Mouse (Mus musculus) heart, embryonic 13.5 days (tissue): ENCODE measurements at regions not wholly inside any gene's neighbourhood (a gene's known extent, or its start where the extent isn't known, plus 50 kb on each side); places are given as distances from the start of the nearest gene placed in this dataset.

Source experiments
- ATAC-seq: fragments of 200-750 bp; cut with Nextera tagmentation; 2 replicates; pipeline ENCODE4 v1.8.0; 2017; ENCODE audit warnings: moderate TSS enrichment; ENCODE audit not compliant: insufficient number of reproducible peaks, low FRiP score, low TSS enrichment; ENCODE audit errors: extremely low read depth
- H3K27ac ChIP-seq: fragments of 300-500 bp; sonication (generic); replicated peaks from 2 replicates; pipeline ENCODE4 v1.5.1; 2015; ENCODE audit warnings: moderate library complexity, mild to moderate bottlenecking, inconsistent platforms
- H3K27me3 ChIP-seq: fragments of 300-500 bp; sonication (generic); replicated peaks from 2 replicates; pipeline ENCODE4 v1.6.1; 2015; ENCODE audit warnings: mild to moderate bottlenecking, inconsistent platforms
- H3K36me3 ChIP-seq: fragments of 300-500 bp; sonication (generic); 2 replicates; pipeline ENCODE4 v1.6.1; 2015; ENCODE audit warnings: mild to moderate bottlenecking, inconsistent platforms
- H3K4me1 ChIP-seq: fragments of 300-500 bp; sonication (generic); 2 replicates; pipeline ENCODE4 v1.6.1; 2015; ENCODE audit warnings: inconsistent platforms
- H3K4me2 ChIP-seq: fragments of 300-500 bp; sonication (generic); 2 replicates; pipeline ENCODE4 v1.6.1; 2015; ENCODE audit warnings: inconsistent platforms, mild to moderate bottlenecking, moderate library complexity
- H3K4me3 ChIP-seq: fragments of 300-500 bp; sonication (generic); 2 replicates; pipeline ENCODE4 v1.5.1; 2015; ENCODE audit warnings: moderate library complexity, mild to moderate bottlenecking, inconsistent platforms
- H3K9ac ChIP-seq: fragments of 300-500 bp; sonication (generic); 2 replicates; pipeline ENCODE4 v1.6.1; 2015; ENCODE audit warnings: inconsistent platforms, mild to moderate bottlenecking, moderate library complexity
- H3K9me3 ChIP-seq: fragments of 300-500 bp; sonication (generic); 2 replicates; pipeline ENCODE4 v1.6.1; 2016; ENCODE audit warnings: inconsistent platforms
- WGBS: fragments of 180-500 bp; shearing (Covaris S2); methylation state at CpG from one replicate; pipeline ENCODE4 v1.1.7; 2015; ENCODE audit warnings: mixed read lengths; 5-methylcytosine and 5-hydroxymethylcytosine counted together

- Histone ChIP-seq H3K27ac (no peak overlapping the region), H3K4me3 (no peak overlapping the region), H3K4me1 (no peaks in the 10 kb centered on the region; the same call in 1 of the 2 replicates), H3K27me3 (peaks cover 87% of the 10 kb centered on the region), H3K9ac (no peak overlapping the region), H3K9me3 (no peaks in the 10 kb centered on the region), H3K36me3 (no peaks in the 10 kb centered on the region), H3K4me2 (no peak overlapping the region)
- WGBS: 53% methylated on average over 3 of the region's 3 CpGs
- no peak for ATAC-seq
These were observed 57.7 kb upstream of the Sez6l start for GRCm38 (mm10) chr5:112634701-112635100.

- Histone ChIP-seq H3K4me3 (no peak overlapping the region), H3K36me3 (no peaks in the 10 kb centered on the region), H3K27me3 (peaks cover 81% of the 10 kb centered on the region), H3K27ac (no peak overlapping the region), H3K9me3 (no peaks in the 10 kb centered on the region), H3K4me2 (no peak overlapping the region), H3K9ac (no peak overlapping the region), H3K4me1 (peaks cover 6% of the 10 kb centered on the region; the same call in 1 of the 2 replicates)
- 33% methylated on average over 7 of the region's 7 CpGs for WGBS
- no peak for ATAC-seq
These were observed 54.8 kb upstream of the Sez6l start for GRCm38 (mm10) chr5:112631766-112632165.

GRCm38 (mm10) chr5:112629656-112630055, 52.7 kb upstream of the Sez6l start:
- H3K4me3 ChIP-seq: no peak overlapping the region
- H3K36me3 ChIP-seq: no peaks in the 10 kb centered on the region
- no peak for ATAC-seq
- H3K4me2 ChIP-seq: no peak overlapping the region
- H3K27me3 ChIP-seq: peaks cover 83% of the 10 kb centered on the region
- H3K9ac ChIP-seq: no peak overlapping the region
- WGBS: 55% methylated on average over 2 of the region's 2 CpGs
- no peak overlapping the region for H3K27ac ChIP-seq
- H3K9me3 ChIP-seq: no peaks in the 10 kb centered on the region
- peaks cover 6% of the 10 kb centered on the region; the same call in 1 of the 2 replicates for H3K4me1 ChIP-seq

- Histone ChIP-seq H3K4me2 (no peak overlapping the region), H3K27ac (no peak overlapping the region), H3K9ac (no peak overlapping the region), H3K9me3 (no peaks in the 10 kb centered on the region), H3K27me3 (peaks cover 87% of the 10 kb centered on the region), H3K4me3 (no peak overlapping the region), H3K4me1 (peaks cover 6% of the 10 kb centered on the region; the same call in 1 of the 2 replicates), H3K36me3 (no peaks in the 10 kb centered on the region)
- 26% methylated on average over 18 of the region's 18 CpGs for WGBS
- no peak for ATAC-seq
These were observed 51.2 kb upstream of the Sez6l start for GRCm38 (mm10) chr5:112628073-112628790.

- Histone ChIP-seq H3K4me1 (peaks cover 6% of the 10 kb centered on the region; the same call in 1 of the 2 replicates), H3K27me3 (peaks cover 87% of the 10 kb centered on the region), H3K9ac (no peak overlapping the region), H3K36me3 (no peaks in the 10 kb centered on the region), H3K27ac (no peak overlapping the region), H3K4me2 (no peak overlapping the region), H3K9me3 (no peaks in the 10 kb centered on the region), H3K4me3 (no peak overlapping the region)
- WGBS: 57% methylated on average over 14 of the region's 14 CpGs
- ATAC-seq: no peak
These were observed 50.3 kb upstream of the Sez6l start for GRCm38 (mm10) chr5:112627305-112627704.
